Mouse (Mus musculus) CH12.LX (cell line): ENCODE results near the gene Card19. TPM values are rescaled to one million over a fixed set of nuclear protein-coding genes. Genes with fewer than 3 reads are reported as not detected.

Source experiments
- DNase-seq: peaks from one replicate; pipeline ENCODE4 v3.0.0-alpha.2; 2013; ENCODE audit errors: extremely low read depth
- H3K27ac ChIP-seq: 2 replicates; pipeline ENCODE4 v1.5.1; 2012; ENCODE audit warnings: low read depth, mild to moderate bottlenecking, control low read depth, moderate library complexity; ENCODE audit not compliant: insufficient read depth
- H3K27me3 ChIP-seq: replicated peaks from 2 replicates; pipeline ENCODE3; 2012; ENCODE audit warnings: inconsistent platforms
- H3K36me3 ChIP-seq, 2 experiments: replicated peaks in 1 of 2; 2 replicates each; pipeline versions ENCODE3 to v1.6.1; 2012; ENCODE audit warnings: inconsistent platforms in 1 of 2, low read length in 1 of 2, mild to moderate bottlenecking in 1 of 2, mixed read lengths in 1 of 2, moderate library complexity in 1 of 2; ENCODE audit not compliant: control insufficient read depth in 1 of 2, insufficient read depth in 1 of 2
- H3K4me1 ChIP-seq, 2 experiments: 2 replicates each; pipeline ENCODE4 v1.6.1; 2012; ENCODE audit warnings: inconsistent platforms in 1 of 2, moderate library complexity in 1 of 2; ENCODE audit not compliant: insufficient read depth in 2 of 2, control insufficient read depth in 1 of 2
- H3K4me2 ChIP-seq: 2 replicates; pipeline ENCODE4 v1.6.1; 2012; ENCODE audit warnings: low read depth, mild to moderate bottlenecking, control low read depth; ENCODE audit not compliant: poor library complexity, insufficient read depth, severe bottlenecking
- H3K4me3 ChIP-seq, 3 experiments: fragments of 150-350 bp in 1 of 3; sonication (generic) in 1 of 3; replicated peaks in 1 of 3; 2 replicates each; pipeline versions ENCODE3 to v1.5.1; 2011 to 2012; ENCODE audit warnings: low read depth in 2 of 3, low read length in 2 of 3, mild to moderate bottlenecking in 2 of 3, moderate library complexity in 2 of 3, control low read depth in 1 of 3, improper control_type of control experiment in 1 of 3, inconsistent platforms in 1 of 3, mixed read lengths in 1 of 3; ENCODE audit not compliant: poor library complexity in 1 of 3
- H3K79me2 ChIP-seq: replicated peaks from 2 replicates; pipeline ENCODE4 v1.6.1; 2012; ENCODE audit warnings: mild to moderate bottlenecking, moderate library complexity; ENCODE audit not compliant: control insufficient read depth, poor library complexity, insufficient read depth, severe bottlenecking; ENCODE audit errors: extremely low read depth
- H3K9ac ChIP-seq: 2 replicates; pipeline ENCODE4 v1.6.1; 2012; ENCODE audit warnings: low read depth, mild to moderate bottlenecking, control low read depth, moderate library complexity; ENCODE audit not compliant: insufficient read depth
- H3K9me3 ChIP-seq: replicated peaks from 2 replicates; pipeline ENCODE3; 2012; ENCODE audit warnings: low read length, inconsistent platforms, mixed read lengths
- CHD1 ChIP-seq: IDR thresholded peaks from 2 replicates; pipeline ENCODE4 v1.6.1; 2012; ENCODE audit warnings: low read depth, low read length, improper control_type of control experiment, inconsistent platforms
- CTCF ChIP-seq, 2 experiments: IDR thresholded peaks in 1 of 2; conservative IDR thresholded peaks in 1 of 2; 2 replicates each; pipeline ENCODE4 v1.5.1; 2011 to 2012; ENCODE audit warnings: low read depth in 2 of 2, low read length in 2 of 2, improper control_type of control experiment in 1 of 2, inconsistent platforms in 1 of 2, mild to moderate bottlenecking in 1 of 2, moderate library complexity in 1 of 2
- E2F4 ChIP-seq: IDR thresholded peaks from 2 replicates; pipeline ENCODE4 v1.6.1; 2011; ENCODE audit warnings: low read depth, low read length, improper control_type of control experiment; ENCODE audit not compliant: insufficient replicate concordance
- EP300 ChIP-seq: IDR thresholded peaks from 2 replicates; pipeline ENCODE4 v1.6.1; 2011; ENCODE audit warnings: low read length, improper control_type of control experiment
- ETS1 ChIP-seq: conservative IDR thresholded peaks from 2 replicates; pipeline ENCODE4 v1.6.1; 2012; ENCODE audit warnings: low read depth, mild to moderate bottlenecking, inconsistent platforms, low read length, improper control_type of control experiment, moderate library complexity
- GABPA ChIP-seq: IDR thresholded peaks from 2 replicates; pipeline ENCODE4 v1.6.1; 2012; ENCODE audit warnings: low read depth, low read length, improper control_type of control experiment, inconsistent platforms; ENCODE audit not compliant: insufficient replicate concordance
- IRF4 ChIP-seq: IDR thresholded peaks from 2 replicates; pipeline ENCODE4 v1.6.1; 2014; ENCODE audit warnings: low read depth, mild to moderate bottlenecking, inconsistent platforms, low read length, improper control_type of control experiment
- JUN ChIP-seq: IDR thresholded peaks from 2 replicates; pipeline ENCODE4 v1.6.1; 2011; ENCODE audit warnings: low read depth, mild to moderate bottlenecking, low read length, improper control_type of control experiment, moderate library complexity; ENCODE audit not compliant: insufficient read depth
- MAFK ChIP-seq: IDR thresholded peaks from 2 replicates; pipeline ENCODE4 v1.6.1; 2011; ENCODE audit warnings: low read length, improper control_type of control experiment; ENCODE audit not compliant: insufficient replicate concordance
- MEF2A ChIP-seq: IDR thresholded peaks from 2 replicates; pipeline ENCODE4 v1.6.1; 2014; ENCODE audit warnings: low read depth, mild to moderate bottlenecking, inconsistent platforms, low read length, improper control_type of control experiment, borderline replicate concordance
- MYC ChIP-seq: IDR thresholded peaks from 2 replicates; pipeline ENCODE4 v1.6.1; 2011; ENCODE audit warnings: low read depth, mild to moderate bottlenecking, improper control_type of control experiment, low read length
- NELFE ChIP-seq: IDR thresholded peaks from 2 replicates; pipeline ENCODE4 v1.6.1; 2011; ENCODE audit warnings: low read depth, low read length, improper control_type of control experiment
- POLR2A ChIP-seq: IDR thresholded peaks from 2 replicates; pipeline ENCODE4 v1.6.1; 2011; ENCODE audit warnings: low read depth, mild to moderate bottlenecking, improper control_type of control experiment, low read length
- RCOR1 ChIP-seq: conservative IDR thresholded peaks from 2 replicates; pipeline ENCODE4 v1.6.1; 2012; ENCODE audit warnings: low read depth, mild to moderate bottlenecking, inconsistent platforms, low read length, improper control_type of control experiment
- SIN3A ChIP-seq: IDR thresholded peaks from 2 replicates; pipeline ENCODE4 v1.6.1; 2012; ENCODE audit warnings: low read length, improper control_type of control experiment, inconsistent platforms
- TBP ChIP-seq: conservative IDR thresholded peaks from 2 replicates; pipeline ENCODE4 v1.6.1; 2011; ENCODE audit warnings: low read depth, low read length, improper control_type of control experiment
- UBTF ChIP-seq: IDR thresholded peaks from 2 replicates; pipeline ENCODE4 v1.6.1; 2012; ENCODE audit warnings: low read depth, mild to moderate bottlenecking, inconsistent platforms, low read length, improper control_type of control experiment, moderate library complexity
- USF1 ChIP-seq: IDR thresholded peaks from 2 replicates; pipeline ENCODE4 v1.6.1; 2014; ENCODE audit warnings: low read depth, mild to moderate bottlenecking, inconsistent platforms, low read length, improper control_type of control experiment
- USF2 ChIP-seq: conservative IDR thresholded peaks from 2 replicates; pipeline ENCODE4 v1.6.1; 2011; ENCODE audit warnings: low read depth, low read length, improper control_type of control experiment
- ZC3H11A ChIP-seq: IDR thresholded peaks from 2 replicates; pipeline ENCODE4 v1.6.1; 2012; ENCODE audit warnings: low read depth, mild to moderate bottlenecking, inconsistent platforms, low read length, improper control_type of control experiment
- ZKSCAN1 ChIP-seq: IDR thresholded peaks from 2 replicates; pipeline ENCODE4 v1.6.1; 2012; ENCODE audit warnings: low read depth, inconsistent platforms, low read length, improper control_type of control experiment, borderline replicate concordance
- ZNF384 ChIP-seq: IDR thresholded peaks from 2 replicates; pipeline ENCODE4 v1.6.1; 2012; ENCODE audit warnings: low read depth, low read length, improper control_type of control experiment, inconsistent platforms
- dilution Hi-C: fragments of 300-500 bp; cut with MboI; formaldehyde crosslinking; loops from 2 replicates; pipeline ENCODE4 v1.14.3; 2020; ENCODE audit warnings: low sequenced_read_pairs; ENCODE audit not compliant: extremely low pct_unique_long_range_greater_than_20kb, extremely low pct_ligation_motif_present
- in situ Hi-C: fragments of 300-500 bp; cut with MboI; formaldehyde crosslinking; loops from 3 replicates; pipeline ENCODE4 v1.14.3; 2019; ENCODE audit warnings: low sequenced_read_pairs, low pct_ligation_motif_present, low pct_unique_long_range_greater_than_20kb, mixed read lengths
- polyA plus RNA-seq: library from polyadenylated mRNA; unstranded; fragments of >175 nt; gene quantifications from 2 replicates; pipeline ENCODE4 v1.2.1, GENCODE M21; 2012; ENCODE audit warnings: low read depth; ENCODE audit not compliant: insufficient read length
- total RNA-seq, 2 experiments: library from RNA; depleted of rRNA; stranded (reverse); fragments of 300-350 nt in 1 of 2; fragments of >200 nt in 1 of 2; gene quantifications; 2 replicates each; pipeline ENCODE4 v1.2.3; 2012 to 2014

Gene Card19
- total and polyA plus RNA-seq, 3 experiments: 3.9 to 9.3 (median 5.2) TPM

DNA sequence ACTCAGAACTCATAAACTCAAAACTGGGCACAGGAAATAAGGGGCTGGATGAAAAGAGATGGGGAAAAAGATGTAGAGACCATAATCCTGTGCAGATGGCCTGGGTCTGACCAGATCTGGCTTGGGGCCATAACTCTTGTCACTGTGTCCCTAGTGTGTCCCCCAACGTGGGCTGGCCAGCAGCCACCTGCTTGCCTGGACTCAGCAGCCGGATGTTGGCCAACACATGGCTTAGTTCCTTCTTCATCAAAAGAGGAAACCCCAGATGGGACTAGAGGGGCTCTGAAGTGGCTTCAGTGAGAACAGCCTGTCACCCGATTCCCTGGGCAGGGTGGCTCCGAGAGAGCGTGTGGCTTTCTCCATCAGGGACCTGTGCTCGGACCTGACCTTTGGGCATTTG lies 19.1 kb downstream of the Card19 start:
- Histone ChIP-seq H3K36me3 (peaks cover 2 to 33% of the 10 kb centered on the region in 2 experiments), H3K9ac (no peak overlapping the region), H3K9me3 (no peaks in the 10 kb centered on the region), H3K4me2 (no peak overlapping the region), H3K27me3 (no peaks in the 10 kb centered on the region), H3K27ac (no peak overlapping the region), H3K4me3 (no peak overlapping the region), H3K79me2 (no peaks in the 10 kb centered on the region), H3K4me1 (peaks cover 4 to 40% of the 10 kb centered on the region in 2 experiments)
- in situ Hi-C loops (loop anchor here (25.0 kb wide), 2 partner anchors 334 to 534 kb away; partner anchors contain the start of genes Barx1 and Phf2), dilution Hi-C loops (no loop called here)
- DNase-seq: no peak
- no peak for TF ChIP-seq RCOR1
- no peak for TF ChIP-seq USF1
- no peak for TF ChIP-seq JUN
- TF ChIP-seq, all 38 proteins: peak for 0

DNA sequence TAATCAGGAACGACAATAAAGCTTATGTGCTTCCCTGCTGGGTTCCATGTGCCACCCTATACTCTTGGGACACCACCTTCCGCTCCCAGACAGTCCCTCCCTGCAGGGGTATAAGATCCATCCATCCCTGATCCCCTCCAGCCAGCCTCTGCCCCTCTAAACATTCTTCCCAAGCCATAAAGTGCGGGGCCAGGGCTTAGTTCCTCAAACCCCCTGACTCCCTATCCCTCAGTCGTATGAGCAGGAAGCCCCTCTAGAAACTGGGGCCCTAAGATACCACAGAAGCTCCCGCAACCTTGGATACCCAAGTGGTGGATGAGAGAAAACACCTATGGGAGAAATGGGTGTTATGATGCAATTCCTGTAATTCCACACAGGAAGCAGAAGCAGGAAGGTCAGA lies 19.6 kb downstream of the Card19 start:
- in situ Hi-C loops (loop anchor here (25.0 kb wide), 2 partner anchors 334 to 534 kb away; partner anchors contain the start of genes Barx1 and Phf2), dilution Hi-C loops (no loop called here)
- Histone ChIP-seq H3K4me3 (no peak overlapping the region), H3K27me3 (no peaks in the 10 kb centered on the region), H3K27ac (no peak overlapping the region), H3K36me3 (peaks cover 2 to 33% of the 10 kb centered on the region in 2 experiments), H3K9ac (no peak overlapping the region), H3K4me2 (no peak overlapping the region), H3K9me3 (no peaks in the 10 kb centered on the region), H3K4me1 (peaks cover 5 to 46% of the 10 kb centered on the region in 2 experiments), H3K79me2 (no peaks in the 10 kb centered on the region)
- DNase-seq: no peak
- TF ChIP-seq IRF4 (no peak), SIN3A (no peak), E2F4 (no peak), POLR2A (no peak), MYC (no peak), GABPA (no peak), CTCF (conservative IDR thresholded peaks at IDR 0.05 in 1 of 2, IDR thresholded peaks at IDR 0.05 in 1 of 2; ENCODE audit: low read depth in 2 of 2, low read length in 2 of 2) (no peak), CHD1 (no peak), USF2 (no peak), ZKSCAN1 (no peak), JUN (no peak), EP300 (no peak), TBP (no peak), UBTF (no peak), ZC3H11A (no peak), ZNF384 (no peak), NELFE (no peak), ETS1 (no peak), MEF2A (no peak), MAFK (no peak)
